Mouse (Mus musculus) forebrain, embryonic 15.5 days (tissue): ENCODE results near the gene Cttnbp2nl. TPM values are rescaled to one million over a fixed set of nuclear protein-coding genes. Genes with fewer than 3 reads are reported as not detected.

Experiments used
- ATAC-seq: fragments of 200-750 bp; cut with Nextera tagmentation; replicated peaks from 2 replicates; pipeline ENCODE4 v1.8.0; 2017; ENCODE audit warnings: mild to moderate bottlenecking, moderate TSS enrichment, moderate library complexity
- H3K27ac ChIP-seq: fragments of 300-500 bp; sonication (generic); replicated peaks from 2 replicates; pipeline ENCODE4 v1.5.1; 2015; ENCODE audit warnings: mild to moderate bottlenecking, inconsistent platforms
- H3K27me3 ChIP-seq: fragments of 300-500 bp; sonication (generic); 2 replicates; pipeline ENCODE4 v1.6.1; 2015; ENCODE audit warnings: inconsistent platforms
- H3K36me3 ChIP-seq: fragments of 300-500 bp; sonication (generic); 2 replicates; pipeline ENCODE4 v1.6.1; 2015; ENCODE audit warnings: mild to moderate bottlenecking, inconsistent platforms
- H3K4me1 ChIP-seq: fragments of 300-500 bp; sonication (generic); 2 replicates; pipeline ENCODE4 v1.6.1; 2015; ENCODE audit warnings: inconsistent platforms
- H3K4me2 ChIP-seq: fragments of 300-500 bp; sonication (generic); replicated peaks from 2 replicates; pipeline ENCODE4 v1.6.1; 2015; ENCODE audit warnings: mild to moderate bottlenecking, inconsistent platforms
- H3K4me3 ChIP-seq: fragments of 300-500 bp; sonication (generic); 2 replicates; pipeline ENCODE4 v1.5.1; 2015; ENCODE audit warnings: mild to moderate bottlenecking, inconsistent platforms
- H3K9ac ChIP-seq: fragments of 300-500 bp; sonication (generic); replicated peaks from 2 replicates; pipeline ENCODE4 v1.6.1; 2015; ENCODE audit warnings: mild to moderate bottlenecking, inconsistent platforms
- H3K9me3 ChIP-seq: fragments of 300-500 bp; sonication (generic); 2 replicates; pipeline ENCODE4 v1.6.1; 2016; ENCODE audit warnings: inconsistent platforms
- WGBS: fragments of 180-500 bp; shearing (Covaris S2); methylation state at CpG from one replicate; pipeline ENCODE4 v1.1.7; 2015; ENCODE audit warnings: mixed read lengths; 5-methylcytosine and 5-hydroxymethylcytosine counted together
- polyA plus RNA-seq: library from polyadenylated mRNA; unstranded; fragments of >200 nt; fragmentation: Nextera tagmentation; extraction: Ambion mirVana; gene quantifications from 2 replicates; pipeline ENCODE4 v1.2.1, GENCODE M21; 2015

Gene Cttnbp2nl
- polyA plus RNA-seq: 54.8 and 61.1 TPM in 2 replicates

DNA sequence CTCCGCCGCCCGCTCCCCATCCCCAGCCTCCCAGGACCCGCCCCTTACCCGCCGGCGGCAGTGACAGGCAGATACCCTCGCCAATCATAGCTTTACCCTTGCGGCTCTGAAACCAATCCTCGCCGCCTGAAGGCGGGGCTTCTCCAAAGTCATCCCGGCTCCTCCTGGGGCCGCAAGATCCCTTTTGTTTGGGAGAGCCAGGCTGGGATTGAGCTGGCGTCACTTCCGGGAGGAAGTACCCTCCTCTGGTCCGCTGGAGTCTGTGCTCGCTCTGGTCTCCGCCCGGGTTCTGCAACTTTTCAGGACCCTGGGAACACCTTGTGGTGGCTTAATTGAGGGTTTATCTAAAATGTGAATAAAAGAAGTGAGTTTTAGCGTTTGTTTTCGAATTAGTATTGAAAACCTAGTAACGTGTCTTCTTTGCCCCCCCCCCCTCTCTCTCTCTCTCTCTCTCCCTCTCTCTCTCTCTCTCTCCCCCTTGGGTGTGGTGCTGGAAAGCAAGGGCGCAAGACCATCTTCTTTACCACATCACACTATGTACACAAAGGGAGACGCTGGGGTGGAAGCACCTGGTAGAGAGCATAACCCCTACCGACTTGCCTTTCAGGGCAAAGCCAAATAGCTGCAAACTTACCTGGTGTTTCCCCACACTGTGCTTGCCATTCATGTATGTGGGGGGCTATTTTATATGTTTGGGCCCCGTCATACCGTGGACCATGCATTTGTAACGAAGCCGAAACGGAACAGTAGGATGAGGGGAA is at the start of gene Cttnbp2nl:
Gene Cttnbp2nl (minus strand): TSS at position 210 of the 761 bp plus-strand sequence.
- no peaks in the 10 kb centered on the region for H3K36me3 ChIP-seq
- WGBS: 4% methylated on average over 31 of the region's 31 CpGs
- H3K9ac ChIP-seq: peak within 1 kb of the TSS; percentile 92
- no peaks in the 10 kb centered on the region for H3K27me3 ChIP-seq
- peak; percentile 99 for ATAC-seq
- peak within 1 kb of the TSS; percentile 76 for H3K4me2 ChIP-seq
- H3K4me1 ChIP-seq: peaks cover 34% of the 10 kb centered on the region
- no peaks in the 10 kb centered on the region for H3K9me3 ChIP-seq
- H3K4me3 ChIP-seq: peak within 1 kb of the TSS; percentile 79
- H3K27ac ChIP-seq: peak within 1 kb of the TSS; percentile 92

DNA sequence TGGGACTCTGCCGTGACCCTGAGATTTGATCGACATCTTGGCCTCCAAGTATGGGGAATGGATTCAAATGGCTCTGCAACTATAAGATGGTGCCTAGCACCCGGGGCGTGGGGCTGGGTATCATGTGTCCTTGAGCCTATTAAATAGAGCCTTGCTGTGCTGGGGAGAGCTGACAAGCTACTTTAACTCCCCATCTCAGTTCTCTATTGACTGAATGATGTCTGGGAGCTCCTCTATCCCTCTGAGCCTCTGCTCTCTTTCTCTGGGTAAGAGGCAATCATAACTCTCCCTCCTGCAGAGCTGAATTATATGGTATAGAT is 47.3 kb upstream of the Cttnbp2nl start:
- Histone ChIP-seq H3K4me1 (peaks cover 8% of the 10 kb centered on the region; the same call in 1 of the 2 replicates), H3K27me3 (no peaks in the 10 kb centered on the region), H3K9ac (no peak overlapping the region), H3K9me3 (no peaks in the 10 kb centered on the region), H3K4me2 (no peak overlapping the region), H3K4me3 (no peak overlapping the region), H3K27ac (no peak overlapping the region), H3K36me3 (no peaks in the 10 kb centered on the region)
- ATAC-seq: no peak
- WGBS: 28% methylated on average over 4 of the region's 4 CpGs

DNA sequence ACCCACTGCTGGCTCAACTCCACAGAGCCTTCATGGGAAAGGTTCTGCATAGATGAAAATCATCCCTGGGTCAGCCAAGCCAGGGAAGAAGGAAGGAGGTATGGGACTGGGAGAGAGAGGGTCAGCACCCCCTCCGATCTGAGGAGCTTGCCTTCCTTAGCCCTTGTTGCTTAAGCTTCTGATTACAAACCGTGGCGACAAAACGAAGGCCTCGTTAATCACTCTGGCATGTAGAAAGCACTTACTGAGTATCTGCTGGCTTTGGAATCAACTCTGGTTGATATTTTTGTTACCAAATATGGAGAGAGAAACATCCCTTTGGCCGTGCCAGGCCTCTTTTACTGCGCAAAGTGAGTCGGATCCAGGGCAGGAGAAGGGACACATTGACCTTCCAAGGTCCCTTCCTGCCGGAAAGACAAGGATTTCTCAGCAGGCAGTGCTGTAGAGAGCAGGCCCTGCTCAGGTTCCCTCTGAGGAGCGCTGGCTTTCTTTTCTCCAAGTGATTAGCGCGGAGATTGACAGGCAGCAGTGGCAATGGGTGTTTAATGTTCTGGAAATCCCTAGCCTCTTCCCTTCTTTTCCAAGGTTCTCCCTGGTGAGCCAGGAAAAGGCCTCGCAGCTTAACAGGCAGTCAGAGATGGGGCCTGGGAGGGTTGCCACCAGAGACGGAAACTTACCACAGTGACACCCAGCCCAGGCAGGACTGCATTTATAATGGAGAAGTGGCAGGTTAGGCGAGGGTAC is 46.8 kb upstream of the Cttnbp2nl start:
- Histone ChIP-seq H3K27me3 (no peaks in the 10 kb centered on the region), H3K36me3 (no peaks in the 10 kb centered on the region), H3K9me3 (no peaks in the 10 kb centered on the region), H3K27ac (no peak overlapping the region), H3K4me2 (no peak overlapping the region), H3K9ac (no peak overlapping the region), H3K4me3 (no peak overlapping the region), H3K4me1 (peaks cover 8% of the 10 kb centered on the region; the same call in 1 of the 2 replicates)
- ATAC-seq: no peak; the same call in 1 of the 2 replicates
- WGBS: 10% methylated on average over 15 of the region's 15 CpGs

DNA sequence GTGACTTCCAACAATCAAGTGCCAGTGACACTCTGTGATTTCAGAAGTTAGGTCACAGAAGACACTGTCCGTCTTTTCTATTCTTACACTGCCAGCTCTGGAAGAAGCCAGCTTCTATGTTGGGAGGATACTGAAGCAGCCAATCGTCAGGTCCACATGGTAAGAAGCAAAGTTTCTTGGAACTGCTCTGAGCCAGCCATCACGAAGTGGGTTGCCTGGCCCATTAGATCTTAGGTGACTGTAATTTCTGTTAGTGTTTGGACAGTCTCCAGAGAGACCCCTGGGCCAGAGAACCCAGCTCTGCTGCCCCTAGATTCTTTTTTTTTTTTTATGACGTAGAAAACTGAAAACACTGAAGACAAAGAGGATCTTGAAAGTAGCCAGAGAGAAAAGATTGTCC is 44.6 kb upstream of the Cttnbp2nl start:
- H3K27me3 ChIP-seq: no peaks in the 10 kb centered on the region
- no peak for ATAC-seq
- H3K4me1 ChIP-seq: peaks cover 8% of the 10 kb centered on the region; the same call in 1 of the 2 replicates
- H3K27ac ChIP-seq: no peak overlapping the region
- H3K4me2 ChIP-seq: no peak overlapping the region
- H3K9me3 ChIP-seq: no peaks in the 10 kb centered on the region
- no peak overlapping the region for H3K4me3 ChIP-seq
- H3K36me3 ChIP-seq: no peaks in the 10 kb centered on the region
- WGBS: 81% methylated on average over 4 of the region's 4 CpGs
- no peak overlapping the region for H3K9ac ChIP-seq

DNA sequence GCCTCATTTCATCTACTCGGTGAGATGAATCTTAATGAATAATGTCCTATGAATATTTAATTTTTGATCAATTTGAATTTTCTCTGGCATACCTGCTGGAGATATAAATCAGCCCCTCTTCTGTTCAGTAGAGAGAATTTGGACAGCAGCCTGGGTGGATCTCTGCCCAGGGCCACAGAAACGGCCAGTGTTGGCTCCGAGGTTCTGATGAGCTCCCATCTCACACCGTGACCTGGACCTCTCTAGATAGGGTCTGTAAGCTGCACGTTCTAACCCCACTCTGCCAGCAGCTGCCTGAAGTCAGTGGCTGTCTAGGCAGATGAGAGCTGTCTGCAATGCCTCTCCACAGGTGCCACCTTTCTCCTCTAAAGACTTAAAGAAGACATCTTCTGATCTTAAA is 42.1 kb upstream of the Cttnbp2nl start:
- WGBS: 81% methylated on average over 5 of the region's 5 CpGs
- Histone ChIP-seq H3K4me1 (peaks cover 7% of the 10 kb centered on the region; the same call in 1 of the 2 replicates), H3K9ac (no peak overlapping the region), H3K27me3 (no peaks in the 10 kb centered on the region), H3K9me3 (no peaks in the 10 kb centered on the region), H3K4me2 (no peak overlapping the region), H3K36me3 (no peaks in the 10 kb centered on the region), H3K4me3 (no peak overlapping the region), H3K27ac (no peak overlapping the region)
- no peak for ATAC-seq

DNA sequence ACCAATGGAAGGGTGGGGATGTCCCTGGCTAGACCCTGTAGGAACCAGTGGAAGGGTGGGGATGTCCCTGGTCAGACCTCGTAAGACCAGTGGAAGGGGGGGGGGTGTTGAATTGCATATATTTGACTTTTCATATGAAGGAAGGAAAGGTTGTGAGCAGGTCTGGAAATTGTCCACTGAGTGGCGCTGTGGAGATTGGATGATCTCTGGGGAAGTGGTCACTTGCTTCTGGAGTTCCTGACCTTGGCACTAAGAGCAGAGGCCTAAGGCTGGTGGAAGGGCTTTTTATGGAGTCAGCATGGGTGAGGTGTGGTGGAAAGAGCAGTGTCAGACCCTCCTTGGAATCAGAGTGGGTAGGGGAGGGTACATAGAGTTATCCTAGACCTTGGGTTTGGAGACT is 41.5 kb upstream of the Cttnbp2nl start:
- Histone ChIP-seq H3K36me3 (no peaks in the 10 kb centered on the region), H3K27me3 (no peaks in the 10 kb centered on the region), H3K4me1 (0 out of 2 replicates have a peak, but pooled peaks cover 1% of the 10 kb centered on the region), H3K9ac (no peak overlapping the region), H3K4me3 (no peak overlapping the region), H3K4me2 (no peak overlapping the region), H3K9me3 (no peaks in the 10 kb centered on the region), H3K27ac (no peak overlapping the region)
- 71% methylated on average over 2 of the region's 2 CpGs for WGBS
- ATAC-seq: no peak

DNA sequence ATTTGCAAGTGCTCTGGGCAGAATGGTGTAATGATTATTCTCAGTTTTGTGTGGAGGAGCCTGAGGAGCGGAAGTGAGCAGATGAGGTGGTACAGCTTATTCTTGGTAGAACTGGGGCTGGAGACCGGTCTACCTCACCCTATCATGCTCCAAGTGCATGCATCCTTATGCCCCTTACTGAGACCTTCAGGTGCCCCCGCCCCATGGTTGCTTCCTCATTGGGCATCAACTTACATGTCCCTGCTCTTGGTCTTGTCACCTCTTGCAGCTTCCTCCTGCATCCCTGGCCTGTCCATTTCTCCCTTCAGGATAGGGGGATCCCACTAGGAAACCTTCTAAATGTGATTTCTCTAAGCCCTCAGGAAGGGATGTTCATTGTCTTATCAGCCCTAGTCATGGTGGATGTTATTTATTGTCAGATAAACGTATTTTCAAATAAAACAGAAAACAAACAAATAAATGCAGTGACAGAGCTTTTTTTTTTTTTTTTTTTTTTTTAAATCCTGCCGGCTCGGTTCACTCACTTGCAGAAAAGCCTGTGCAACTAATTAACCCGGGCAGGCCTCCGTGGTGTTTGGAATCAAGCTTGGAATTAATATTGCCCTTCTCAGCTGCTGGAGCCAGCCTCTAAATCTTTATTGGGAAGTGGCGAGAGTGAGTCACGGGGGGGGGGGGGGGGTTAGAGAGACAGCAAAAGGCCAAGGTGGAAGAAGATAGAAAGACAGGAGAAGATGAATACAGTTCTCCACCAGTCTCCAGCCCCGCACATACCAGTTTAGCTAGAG is 40.0 kb upstream of the Cttnbp2nl start:
- H3K4me1 ChIP-seq: no peaks in the 10 kb centered on the region
- no peak overlapping the region for H3K4me3 ChIP-seq
- H3K9ac ChIP-seq: no peak overlapping the region
- 47% methylated on average over 11 of the region's 11 CpGs for WGBS
- no peaks in the 10 kb centered on the region for H3K9me3 ChIP-seq
- H3K27me3 ChIP-seq: no peaks in the 10 kb centered on the region
- ATAC-seq: no peak
- H3K4me2 ChIP-seq: no peak overlapping the region
- no peak overlapping the region for H3K27ac ChIP-seq
- H3K36me3 ChIP-seq: no peaks in the 10 kb centered on the region

DNA sequence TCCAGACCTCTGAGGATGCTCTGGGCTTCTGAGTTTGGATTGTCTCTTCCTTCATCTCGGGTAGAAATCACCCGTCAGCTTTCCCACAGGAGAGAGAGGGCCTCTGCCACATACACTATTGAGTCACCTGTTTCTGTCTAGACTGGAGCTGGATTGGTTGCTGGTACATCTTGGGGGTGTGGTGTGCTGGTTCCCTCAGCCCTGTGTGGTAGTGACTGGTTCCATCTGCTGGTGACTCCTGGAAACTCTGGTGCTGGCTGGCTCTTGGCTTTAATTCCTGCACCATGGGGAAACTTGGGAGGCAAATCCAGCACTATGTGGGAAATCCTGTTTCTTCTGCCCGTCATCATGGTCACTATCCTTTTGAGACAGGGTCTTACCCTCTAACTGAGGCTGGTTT is 38.0 kb upstream of the Cttnbp2nl start:
- peak; percentile 68; the same call in 1 of the 2 replicates for ATAC-seq
- 30% methylated on average over 3 of the region's 3 CpGs for WGBS
- Histone ChIP-seq H3K27ac (no peak overlapping the region), H3K4me2 (no peak overlapping the region), H3K4me3 (no peak overlapping the region), H3K9ac (no peak overlapping the region), H3K36me3 (no peaks in the 10 kb centered on the region), H3K9me3 (no peaks in the 10 kb centered on the region), H3K27me3 (no peaks in the 10 kb centered on the region), H3K4me1 (no peaks in the 10 kb centered on the region)

DNA sequence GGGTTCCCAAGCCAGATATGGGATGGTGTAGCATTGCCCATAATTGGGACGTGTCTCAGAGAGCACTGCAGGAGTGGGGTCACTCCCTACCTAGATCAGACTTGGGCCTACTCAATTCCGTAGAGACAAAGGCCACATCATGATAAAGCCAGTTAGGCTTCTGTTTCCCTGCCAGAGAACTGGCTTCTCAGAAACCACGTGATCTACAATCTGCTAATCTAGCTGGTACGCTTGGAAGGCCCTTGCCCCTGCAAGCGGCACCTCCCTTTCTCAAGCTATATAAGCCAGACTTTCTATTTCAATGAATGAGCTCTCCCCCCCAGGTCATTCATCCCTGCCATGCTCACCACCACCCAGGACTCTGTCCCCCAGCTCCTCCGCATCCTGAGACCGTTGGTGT is 37.2 kb upstream of the Cttnbp2nl start:
- no peak overlapping the region for H3K9ac ChIP-seq
- H3K4me2 ChIP-seq: no peak overlapping the region
- no peaks in the 10 kb centered on the region for H3K27me3 ChIP-seq
- H3K4me1 ChIP-seq: no peaks in the 10 kb centered on the region
- no peak for ATAC-seq
- WGBS: 93% methylated on average over 7 of the region's 7 CpGs
- H3K4me3 ChIP-seq: no peak overlapping the region
- no peaks in the 10 kb centered on the region for H3K36me3 ChIP-seq
- H3K9me3 ChIP-seq: no peaks in the 10 kb centered on the region
- H3K27ac ChIP-seq: no peak overlapping the region

DNA sequence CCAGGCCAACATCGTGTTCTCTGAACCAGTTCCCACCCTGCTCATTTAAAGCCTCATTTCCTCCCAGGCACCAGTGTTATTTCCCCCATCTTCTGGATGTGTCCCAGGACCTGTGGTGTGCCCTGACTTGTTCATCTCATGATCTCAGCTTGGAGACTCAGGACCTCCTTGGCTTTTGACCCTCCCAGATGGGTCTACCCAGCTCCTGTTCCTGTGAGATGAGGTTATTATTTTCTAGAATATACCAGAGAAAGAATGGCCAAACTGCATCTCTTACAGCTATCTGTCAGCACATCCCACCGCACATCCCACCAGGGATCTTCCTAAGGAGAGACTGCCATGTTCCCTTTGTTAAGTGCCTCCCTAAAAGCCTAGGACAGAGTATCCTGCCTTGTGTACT is 35.7 kb upstream of the Cttnbp2nl start:
- Histone ChIP-seq H3K4me3 (no peak overlapping the region), H3K27ac (no peak overlapping the region), H3K9ac (no peak overlapping the region), H3K4me2 (no peak overlapping the region), H3K27me3 (no peaks in the 10 kb centered on the region), H3K36me3 (no peaks in the 10 kb centered on the region), H3K9me3 (no peaks in the 10 kb centered on the region), H3K4me1 (no peaks in the 10 kb centered on the region)
- no peak for ATAC-seq
- 87% methylated on average over 2 of the region's 2 CpGs for WGBS

DNA sequence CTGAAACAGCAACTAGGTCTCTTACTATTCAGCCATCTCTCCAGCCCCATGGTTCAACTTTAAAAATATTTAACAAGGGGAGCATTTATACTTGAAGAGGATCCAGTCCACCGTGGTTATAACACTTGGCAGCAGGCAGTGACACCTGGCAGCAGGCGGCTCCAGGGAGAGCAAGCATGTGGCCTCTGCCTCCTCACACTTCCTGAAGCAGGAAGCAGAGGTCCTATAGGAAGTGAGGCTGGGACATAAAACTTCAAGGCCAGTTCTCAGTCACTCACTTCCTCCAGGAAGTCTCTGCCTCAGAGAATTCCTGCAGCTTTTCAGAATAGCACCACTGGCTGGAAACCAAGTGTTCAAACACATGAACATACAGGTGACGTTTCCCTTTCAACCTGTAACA is 34.4 kb upstream of the Cttnbp2nl start:
- ATAC-seq: no peak
- H3K27me3 ChIP-seq: no peaks in the 10 kb centered on the region
- no peaks in the 10 kb centered on the region for H3K9me3 ChIP-seq
- 80% methylated on average over 3 of the region's 3 CpGs for WGBS
- H3K4me2 ChIP-seq: no peak overlapping the region
- no peaks in the 10 kb centered on the region for H3K4me1 ChIP-seq
- no peak overlapping the region for H3K4me3 ChIP-seq
- no peak overlapping the region for H3K27ac ChIP-seq
- H3K9ac ChIP-seq: no peak overlapping the region
- no peaks in the 10 kb centered on the region for H3K36me3 ChIP-seq

DNA sequence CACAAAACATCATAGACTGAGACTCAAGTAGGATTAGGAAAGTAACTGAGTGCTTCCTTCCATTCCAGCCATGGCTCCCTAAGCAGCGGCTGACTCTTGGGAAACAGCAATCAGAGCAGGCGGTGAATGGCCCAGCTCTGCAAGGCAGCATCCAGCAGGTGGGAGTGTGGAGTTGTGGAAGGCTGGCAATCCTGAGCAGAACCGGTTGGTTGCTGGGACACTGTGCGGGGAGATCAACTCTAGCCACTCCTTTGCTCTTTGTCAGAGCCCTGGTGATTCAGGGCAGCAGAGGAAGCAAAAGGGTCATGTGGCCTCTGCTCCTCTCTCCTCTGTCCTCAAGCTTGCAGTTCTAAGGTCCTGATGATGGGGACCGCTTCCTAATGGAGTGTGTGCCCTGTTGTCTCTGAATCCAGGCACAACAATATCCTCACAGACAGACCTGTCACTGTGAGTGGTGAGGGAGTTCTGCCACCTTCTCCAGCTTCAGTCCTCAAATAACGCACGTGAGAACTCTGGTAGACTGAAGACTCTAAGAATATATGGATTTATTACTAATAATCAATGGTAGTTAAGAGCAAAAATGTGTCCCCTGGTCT is 25.4 kb upstream of the Cttnbp2nl start:
- no peak overlapping the region for H3K27ac ChIP-seq
- H3K27me3 ChIP-seq: no peaks in the 10 kb centered on the region
- no peaks in the 10 kb centered on the region for H3K36me3 ChIP-seq
- peak; percentile 92 for ATAC-seq
- H3K9me3 ChIP-seq: no peaks in the 10 kb centered on the region
- WGBS: 17% methylated on average over 7 of the region's 7 CpGs
- no peak overlapping the region for H3K4me2 ChIP-seq
- no peak overlapping the region for H3K9ac ChIP-seq
- no peak overlapping the region for H3K4me3 ChIP-seq
- H3K4me1 ChIP-seq: no peaks in the 10 kb centered on the region
